Mouse (Mus musculus) yolk sac, embryonic 10.5 days (tissue): ENCODE results near the gene Ccdc190.

Source experiments
- DNase-seq: peaks from one replicate; pipeline ENCODE4 v3.0.0-alpha.2; 2017; ENCODE audit warnings: low spot score

The Ccdc190 gene

GRCm38 (mm10) chr1:169928454-169928971, at the start of gene Ccdc190:
Ccdc190 (plus strand) TSS chr1:169928648.
- no peak for DNase-seq

GRCm38 (mm10) chr1:169879060-169879459, 49.4 kb upstream of the Ccdc190 start:
- no peak for DNase-seq

GRCm38 (mm10) chr1:169880181-169880580, 48.3 kb upstream of the Ccdc190 start:
- DNase-seq = no peak

GRCm38 (mm10) chr1:169883081-169883565, 45.3 kb upstream of the Ccdc190 start:
- no peak for DNase-seq

- no peak for DNase-seq
These were observed 39.2 kb upstream of the Ccdc190 start for GRCm38 (mm10) chr1:169889250-169889649.

- DNase-seq = no peak
These were observed 34.5 kb upstream of the Ccdc190 start for GRCm38 (mm10) chr1:169893976-169894375.

GRCm38 (mm10) chr1:169895686-169896085, 32.8 kb upstream of the Ccdc190 start:
- DNase-seq = no peak

GRCm38 (mm10) chr1:169897916-169898315, 30.5 kb upstream of the Ccdc190 start:
- DNase-seq = no peak

- DNase-seq = no peak
These were observed 29.8 kb upstream of the Ccdc190 start for GRCm38 (mm10) chr1:169898607-169899006.

- DNase-seq = no peak
These were observed 27.6 kb upstream of the Ccdc190 start for GRCm38 (mm10) chr1:169900771-169901336.

GRCm38 (mm10) chr1:169909163-169909562, 19.3 kb upstream of the Ccdc190 start:
- DNase-seq = no peak

GRCm38 (mm10) chr1:169909659-169910058, 18.8 kb upstream of the Ccdc190 start:
- no peak for DNase-seq

- DNase-seq = no peak
These were observed 17.7 kb upstream of the Ccdc190 start for GRCm38 (mm10) chr1:169910751-169911150.

- no peak for DNase-seq
These were observed 16.9 kb upstream of the Ccdc190 start for GRCm38 (mm10) chr1:169911526-169911925.

GRCm38 (mm10) chr1:169916659-169917058, 11.8 kb upstream of the Ccdc190 start:
- DNase-seq = no peak

GRCm38 (mm10) chr1:169917115-169917796, 11.2 kb upstream of the Ccdc190 start:
- no peak for DNase-seq

- DNase-seq = peak; percentile 16
These were observed 10.4 kb upstream of the Ccdc190 start for GRCm38 (mm10) chr1:169917998-169918397.

GRCm38 (mm10) chr1:169919211-169919610, 9.2 kb upstream of the Ccdc190 start:
- peak; percentile 89 for DNase-seq

GRCm38 (mm10) chr1:169921710-169922211, 6.7 kb upstream of the Ccdc190 start:
- DNase-seq = peak; percentile 36

- DNase-seq = no peak
These were observed 3.9 kb upstream of the Ccdc190 start for GRCm38 (mm10) chr1:169924567-169924966.

- DNase-seq = no peak
These were observed 587 bp upstream of the Ccdc190 start for GRCm38 (mm10) chr1:169927753-169928369.

- no peak for DNase-seq
These were observed 3.2 kb downstream of the Ccdc190 start for GRCm38 (mm10) chr1:169931698-169932097.
